Mouse (Mus musculus) lung, postnatal 4 days (tissue): ENCODE measurements around the gene Ehhadh.
"Not testable (repeated sequence)": the region's sequence is repeated elsewhere in the genome, so short reads cannot be mapped to it uniquely, and the experiment has no call there.

Experiments
- DNase-seq, 2 experiments: peaks; one replicate each; pipeline ENCODE4 v3.0.0; 2021

Ehhadh gene

GRCm38 (mm10) chr16:21793875-21794696 is 6.5 kb upstream of the Ehhadh start, which contains the start of gene Map3k13:
Map3k13 (plus strand) TSS chr16:21794346.
- peak; percentile 96 for DNase-seq

DNA sequence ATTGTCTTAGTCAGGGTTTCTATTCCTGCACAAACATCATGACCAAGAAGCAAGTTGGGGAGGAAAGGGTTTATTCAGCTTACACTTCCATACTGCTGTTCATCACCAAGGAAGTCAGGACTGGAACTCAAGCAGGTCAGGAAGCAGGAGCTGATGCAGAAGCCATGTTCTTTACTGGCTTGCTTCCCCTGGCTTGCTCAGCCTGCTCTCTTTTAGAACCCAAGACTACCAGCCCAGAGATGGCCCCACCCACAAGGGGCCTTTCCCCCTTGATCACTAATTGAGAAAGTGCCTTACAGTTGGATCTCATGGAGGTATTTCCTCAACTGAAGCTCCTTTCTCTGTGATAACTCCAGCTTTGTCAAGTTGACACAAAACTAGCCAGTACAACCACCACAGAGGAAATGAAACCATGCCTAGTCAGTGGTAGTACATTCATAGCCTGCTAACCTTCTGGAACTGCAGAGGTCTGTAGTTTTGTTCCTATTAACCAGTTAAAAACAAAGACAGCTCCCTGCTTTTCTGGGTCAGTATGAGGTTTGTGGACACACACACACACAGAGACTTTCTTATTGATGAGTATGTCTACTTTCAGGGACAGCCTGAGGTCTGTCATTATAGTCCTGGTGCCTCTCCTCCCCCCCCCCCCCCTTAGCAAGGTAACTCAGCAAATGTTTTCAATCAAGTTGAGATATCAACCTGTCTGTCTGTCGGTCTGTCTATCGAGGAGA is 5.6 kb upstream of the Ehhadh start:
- not testable (repeated sequence) for DNase-seq

- DNase-seq: no peak
Observed at GRCm38 (mm10) chr16:21791779-21792178, 4.2 kb upstream of the Ehhadh start.

GRCm38 (mm10) chr16:21790469-21790868 is 2.9 kb upstream of the Ehhadh start:
- DNase-seq: no peak

GRCm38 (mm10) chr16:21789180-21789579 is 1.6 kb upstream of the Ehhadh start:
- DNase-seq: no peak

GRCm38 (mm10) chr16:21788581-21788980 is 974 bp upstream of the Ehhadh start:
- no peak for DNase-seq

DNA sequence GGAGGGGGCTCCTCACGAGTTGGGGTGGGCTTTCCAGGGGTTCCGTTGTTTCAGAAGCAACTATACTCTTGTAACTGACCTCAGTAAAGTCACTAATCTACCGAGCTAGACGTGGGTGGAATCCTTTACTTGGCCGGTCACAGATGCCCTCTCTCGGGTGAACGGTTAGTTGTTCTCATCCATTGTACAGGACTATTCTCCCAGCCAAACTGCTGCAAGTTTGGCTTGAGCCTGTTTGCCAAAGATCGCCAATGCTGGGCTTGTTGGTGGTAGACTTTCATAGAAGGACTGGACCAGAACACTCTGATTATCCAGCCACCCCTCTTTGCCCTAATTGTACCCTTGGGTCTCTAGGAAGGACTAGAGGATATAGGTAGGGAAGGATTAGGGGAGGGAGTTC is 1.3 kb downstream of the Ehhadh start:
- no peak for DNase-seq

- DNase-seq: no peak
Observed at GRCm38 (mm10) chr16:21785000-21785399, 2.6 kb downstream of the Ehhadh start.

DNA sequence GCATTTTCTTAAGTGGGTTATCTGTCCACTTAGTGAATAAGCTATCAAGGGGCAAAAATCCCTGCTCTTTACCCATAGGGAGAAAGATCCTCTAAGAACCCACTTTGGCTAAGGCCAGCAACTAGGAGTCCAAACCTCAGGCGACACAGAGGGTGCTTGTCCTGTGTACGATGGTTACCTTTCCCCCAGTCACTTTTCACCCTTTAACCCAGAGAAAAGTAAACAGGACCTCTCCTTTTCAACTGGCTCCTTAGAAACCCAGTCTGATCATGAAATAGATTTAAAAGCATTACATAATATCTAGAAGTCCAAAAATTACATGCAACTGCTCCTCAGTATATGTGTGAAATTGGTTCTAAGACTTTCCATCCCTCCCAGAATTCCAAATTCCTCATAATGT is 4.8 kb downstream of the Ehhadh start:
- no peak for DNase-seq

DNA sequence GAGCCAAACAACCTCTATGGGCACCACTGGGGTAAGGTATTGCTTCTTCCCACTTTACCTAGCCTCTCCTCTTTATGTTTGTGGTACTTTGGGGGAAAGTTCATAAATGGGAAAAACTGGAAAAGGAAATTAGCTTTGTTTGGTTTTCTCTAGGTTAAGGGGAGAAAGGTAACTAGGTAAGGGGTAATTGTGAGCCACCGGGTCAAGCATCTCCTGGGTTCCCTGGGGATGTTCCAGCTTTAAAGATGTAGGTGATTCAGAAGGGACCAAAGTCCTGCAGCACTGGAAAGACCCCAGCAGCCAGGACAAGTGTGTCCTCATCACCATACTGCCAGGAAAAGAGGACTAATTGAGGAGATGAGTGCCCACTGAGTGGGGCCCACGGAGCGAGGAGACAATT is 5.7 kb downstream of the Ehhadh start:
- DNase-seq: no peak

- no peak for DNase-seq
Observed at GRCm38 (mm10) chr16:21781277-21781676, 6.3 kb downstream of the Ehhadh start.

- no peak for DNase-seq
Observed at GRCm38 (mm10) chr16:21779149-21779548, 8.5 kb downstream of the Ehhadh start.

DNA sequence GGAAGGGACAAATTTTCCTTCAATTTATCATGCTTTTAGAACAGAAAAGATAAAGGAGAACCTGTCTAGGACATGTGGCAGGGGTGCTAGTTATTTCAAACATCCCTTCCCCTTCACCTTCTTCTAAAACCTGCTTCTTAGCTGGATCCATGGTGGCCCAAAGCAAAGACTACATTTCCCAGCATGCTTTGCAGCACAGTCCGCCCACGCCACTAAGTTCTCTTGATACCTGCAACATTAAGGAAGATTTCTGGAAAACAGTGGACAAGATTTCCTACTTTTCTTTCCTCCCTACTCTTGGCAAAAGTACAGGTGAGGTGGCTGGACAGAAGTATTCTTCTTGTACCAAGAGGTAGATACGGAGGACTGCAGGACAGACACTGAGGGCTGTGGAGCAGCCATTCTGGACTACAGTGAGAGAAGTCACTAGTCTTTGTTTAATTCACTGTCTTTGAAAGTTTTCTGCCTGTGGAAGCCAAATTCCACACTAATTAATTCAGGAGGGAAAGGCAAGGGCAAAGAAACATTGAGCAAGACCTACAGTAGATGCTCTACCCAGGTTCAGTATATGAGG is 9.2 kb downstream of the Ehhadh start:
- peak in 1 of 2 experiments; percentile 23 for DNase-seq

DNA sequence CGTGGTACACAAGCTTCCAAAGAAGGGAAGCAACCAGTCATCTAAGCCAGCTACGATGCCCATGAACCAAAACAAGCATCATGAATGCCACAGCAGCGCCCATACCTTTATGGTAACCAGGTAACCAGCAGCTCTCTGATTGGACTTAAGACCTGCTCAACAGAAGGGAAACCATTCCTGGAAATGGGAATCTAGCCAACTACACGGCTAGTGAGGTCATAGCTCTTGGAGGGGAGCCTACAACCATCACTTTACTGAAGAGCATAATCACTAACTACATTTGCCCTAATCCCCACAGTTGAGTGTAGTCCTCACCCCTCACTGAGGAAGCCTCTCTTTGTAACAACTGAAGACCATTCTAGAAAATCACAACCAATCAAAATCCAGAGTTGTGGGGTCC is 12.9 kb downstream of the Ehhadh start:
- no peak for DNase-seq

GRCm38 (mm10) chr16:21769667-21770066 is 17.9 kb downstream of the Ehhadh start:
- DNase-seq: peak in 1 of 2 experiments; percentile 17

- no peak for DNase-seq
Observed at GRCm38 (mm10) chr16:21768255-21768654, 19.4 kb downstream of the Ehhadh start.

DNA sequence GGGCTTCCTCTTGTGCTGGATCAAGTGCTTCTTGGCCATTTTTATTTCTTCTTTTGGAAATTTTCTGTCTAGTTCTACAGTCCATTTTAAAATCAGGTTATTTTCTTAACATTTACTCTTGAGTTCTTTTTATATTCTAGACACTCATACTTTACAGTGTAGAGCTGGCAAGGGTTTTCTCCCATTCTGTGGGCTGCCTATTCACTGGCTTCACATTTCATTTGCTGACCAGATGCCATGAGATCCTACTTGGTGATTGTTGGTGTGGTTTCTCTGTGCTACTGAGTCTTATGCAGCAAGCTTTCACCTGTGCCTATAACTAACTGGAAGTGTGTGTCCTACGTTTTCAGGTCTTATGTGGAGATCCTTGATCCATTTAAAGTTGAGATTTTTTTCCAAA is 29.2 kb downstream of the Ehhadh start:
- no peak for DNase-seq

GRCm38 (mm10) chr16:21743401-21743800 is 44.2 kb downstream of the Ehhadh start:
- no peak for DNase-seq

- DNase-seq: no peak
Observed at GRCm38 (mm10) chr16:21742898-21743297, 44.7 kb downstream of the Ehhadh start.

GRCm38 (mm10) chr16:21742191-21742870 is 45.3 kb downstream of the Ehhadh start:
- DNase-seq: no peak

- DNase-seq: no peak
Observed at GRCm38 (mm10) chr16:21741542-21741941, 46.1 kb downstream of the Ehhadh start.

DNA sequence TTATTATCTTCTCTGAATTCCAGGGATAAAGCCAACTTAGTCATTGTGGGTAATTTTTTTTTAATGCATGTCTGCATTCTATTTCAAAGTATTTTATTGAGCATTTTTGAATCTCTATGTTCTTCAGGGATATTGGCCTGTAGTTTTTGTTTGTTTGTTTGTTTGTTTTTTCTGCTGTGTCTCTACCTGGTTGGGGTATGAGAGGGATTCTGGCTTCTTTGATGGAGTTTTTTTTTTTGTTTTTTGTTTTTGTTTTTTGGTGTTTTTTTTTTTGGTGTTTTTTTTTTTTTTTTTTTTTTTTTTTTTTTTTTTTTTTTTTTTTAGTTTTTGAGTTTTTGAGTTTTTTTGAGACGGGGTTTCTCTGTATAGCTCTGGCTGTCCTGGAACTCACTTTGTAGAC is 52.0 kb downstream of the Ehhadh start:
- DNase-seq: no peak

- DNase-seq: peak in 1 of 2 experiments; percentile 85
Observed at GRCm38 (mm10) chr16:21727897-21728364, 59.7 kb downstream of the Ehhadh start.
